Mouse (Mus musculus) embryo, embryonic 9.5 days (tissue): ENCODE measurements around the gene Ank2.

Source experiments
- DNase-seq: peaks from one replicate; pipeline ENCODE4 v3.0.0-alpha.2; 2017; ENCODE audit errors: extremely low spot score

Ank2 gene

DNA sequence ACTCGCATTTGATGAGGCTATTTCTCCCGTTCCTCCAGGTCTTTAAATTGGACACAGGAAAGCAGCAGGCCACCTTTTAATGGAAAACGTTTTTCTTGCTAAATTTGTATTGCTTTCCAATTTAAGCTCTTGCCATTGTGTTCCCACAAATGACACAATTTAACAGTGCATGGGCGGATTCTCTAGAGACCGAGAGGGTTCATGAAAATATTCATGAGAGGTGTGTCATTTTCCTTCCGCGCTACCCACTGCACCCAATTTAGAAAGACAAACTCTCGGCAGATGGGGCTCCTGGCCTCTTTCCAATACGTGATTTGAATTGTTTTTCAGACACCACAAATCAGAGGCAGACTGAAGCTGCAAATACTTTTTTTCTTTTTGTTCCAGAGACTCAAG is 205.7 kb downstream of the Ank2 start:
- no peak for DNase-seq

DNA sequence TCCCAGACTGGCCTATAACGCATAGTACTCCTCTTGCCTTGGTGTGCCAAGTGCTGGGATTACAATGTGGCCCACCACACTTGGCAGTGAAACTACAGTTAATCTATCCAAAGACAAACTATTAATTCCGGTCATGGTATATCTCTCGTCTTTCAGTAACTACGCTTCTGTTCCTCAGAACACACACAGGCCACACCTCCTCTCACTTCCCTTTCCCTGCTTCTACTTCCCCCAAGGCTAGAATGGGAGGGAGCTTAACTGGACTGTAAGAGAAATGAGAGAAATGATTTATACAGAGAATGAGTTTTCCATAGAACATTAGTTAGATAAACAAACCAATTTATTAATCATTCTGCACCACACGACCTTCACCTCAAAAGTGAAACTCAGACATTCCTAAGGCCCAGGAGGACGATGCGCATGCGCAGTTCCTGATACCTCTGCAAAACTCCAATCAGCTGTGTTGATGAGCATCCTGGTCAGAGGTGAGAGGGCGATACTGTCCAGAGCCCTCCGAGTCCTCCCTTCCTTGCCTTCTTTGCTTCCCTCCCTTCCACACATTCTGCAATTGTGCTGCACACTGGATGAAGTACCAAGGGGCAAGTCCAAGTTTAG is 206.2 kb downstream of the Ank2 start:
- no peak for DNase-seq

DNA sequence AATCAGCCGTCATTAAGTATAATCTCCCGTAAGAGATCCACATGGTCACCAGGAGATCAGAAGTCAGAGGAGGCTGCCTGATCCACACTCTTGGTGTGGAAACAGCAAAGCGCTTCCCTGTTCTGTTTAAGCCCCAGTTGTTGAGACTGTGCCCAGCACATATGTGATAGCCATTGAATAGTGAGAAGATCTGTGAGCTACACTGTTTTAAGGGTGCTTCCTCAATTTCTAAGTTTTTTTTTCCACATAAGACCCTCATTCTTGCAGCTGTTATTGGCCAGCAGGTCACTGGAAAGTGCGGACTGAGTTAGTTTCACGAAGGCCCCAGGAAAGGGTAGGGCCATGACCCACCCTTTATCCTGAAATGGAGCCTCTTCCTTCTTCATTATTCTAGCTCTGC is 216.9 kb downstream of the Ank2 start:
- no peak for DNase-seq

DNA sequence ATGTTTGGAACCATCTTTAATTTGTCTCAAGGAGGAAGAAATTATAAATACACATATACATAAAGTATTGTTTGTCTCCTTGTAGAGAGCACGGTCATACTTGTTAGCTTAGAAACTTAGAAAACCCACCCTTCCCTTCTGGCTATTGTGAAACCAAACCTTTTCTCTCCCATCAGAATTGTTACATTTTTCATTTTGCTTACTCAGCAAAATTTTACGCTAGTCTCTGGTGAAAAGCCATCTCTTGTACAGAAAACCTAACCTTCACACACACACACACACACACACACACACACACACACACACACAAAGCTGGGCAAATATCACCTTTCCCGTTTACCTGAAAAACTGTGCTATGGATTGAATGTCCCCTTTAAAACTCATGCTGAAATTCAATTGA is 217.8 kb downstream of the Ank2 start:
- DNase-seq = no peak

DNA sequence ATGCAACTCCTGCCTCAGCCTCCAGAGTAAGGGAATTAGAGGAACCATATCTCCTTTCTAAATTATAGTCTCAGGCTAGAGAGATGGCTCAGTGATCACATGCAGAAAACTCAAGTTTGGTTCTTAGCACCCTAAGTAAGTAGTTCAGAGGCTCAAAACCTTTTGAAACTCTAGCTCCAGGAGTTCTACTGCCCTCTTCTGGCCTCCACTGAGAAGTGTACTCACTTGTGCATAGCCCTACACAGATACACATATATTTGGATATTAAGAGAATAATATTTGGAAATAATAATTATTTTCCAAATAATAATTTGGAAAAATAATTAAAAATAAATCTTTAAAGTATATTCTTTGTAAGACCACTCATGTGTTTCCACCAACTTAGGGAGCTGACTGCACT is 218.8 kb downstream of the Ank2 start:
- DNase-seq = no peak

DNA sequence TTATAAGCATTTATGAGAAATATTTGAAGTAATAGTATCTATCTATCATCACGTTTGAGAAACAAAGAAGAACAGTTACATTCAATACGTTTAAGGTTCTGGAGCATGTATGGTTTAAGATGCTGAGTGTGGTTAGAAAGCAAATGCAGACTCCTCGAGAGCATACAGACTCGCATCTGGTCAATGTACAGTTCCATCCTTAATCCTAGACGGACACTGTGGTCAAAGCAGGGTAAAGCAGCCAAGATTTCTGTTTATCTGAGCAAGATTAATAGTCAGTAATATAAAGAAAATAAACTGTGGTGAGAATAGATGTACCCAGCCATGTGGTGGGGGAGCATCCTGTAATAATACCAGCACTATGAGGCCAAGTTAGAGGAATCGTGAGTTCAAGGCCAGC is 223.2 kb downstream of the Ank2 start:
- DNase-seq = no peak

DNA sequence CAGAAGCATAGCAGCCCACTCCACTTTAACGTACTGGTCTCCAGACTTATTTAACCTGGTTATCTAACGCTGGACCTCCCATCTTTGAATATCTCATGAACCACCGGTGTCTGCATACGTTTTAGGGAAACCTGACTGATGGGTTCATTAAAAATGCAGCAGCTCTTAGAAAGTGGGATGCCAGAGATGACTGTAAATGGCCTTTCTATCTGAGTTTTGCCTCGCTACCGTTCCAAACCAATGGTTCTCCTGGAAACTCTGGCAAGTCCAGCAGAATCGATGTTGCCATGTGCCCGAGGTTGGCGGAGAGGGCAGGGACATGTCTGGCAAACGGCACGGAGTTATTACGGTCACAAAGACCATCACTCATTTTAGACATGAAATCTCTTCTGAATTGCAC is 226.3 kb downstream of the Ank2 start:
- no peak for DNase-seq

DNA sequence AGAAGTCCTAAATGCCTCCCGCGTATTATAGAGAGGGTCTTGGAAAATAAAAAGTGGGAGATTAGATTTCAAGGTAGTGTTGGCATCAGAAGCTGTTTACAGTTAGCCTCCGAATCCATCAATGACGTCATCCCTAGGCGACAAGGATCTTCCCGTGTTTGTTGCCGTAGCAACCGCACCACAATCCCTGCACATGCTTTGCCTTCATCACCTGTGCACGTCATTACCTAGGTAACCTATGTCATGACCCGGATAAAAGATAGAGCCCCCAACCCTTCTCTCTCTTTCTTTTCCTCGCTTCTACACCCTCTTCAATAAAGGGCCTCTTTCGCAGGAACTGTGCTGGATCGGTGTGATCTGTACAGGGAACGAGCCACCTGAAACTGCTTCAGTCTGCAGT is 229.5 kb downstream of the Ank2 start:
- DNase-seq = no peak

DNA sequence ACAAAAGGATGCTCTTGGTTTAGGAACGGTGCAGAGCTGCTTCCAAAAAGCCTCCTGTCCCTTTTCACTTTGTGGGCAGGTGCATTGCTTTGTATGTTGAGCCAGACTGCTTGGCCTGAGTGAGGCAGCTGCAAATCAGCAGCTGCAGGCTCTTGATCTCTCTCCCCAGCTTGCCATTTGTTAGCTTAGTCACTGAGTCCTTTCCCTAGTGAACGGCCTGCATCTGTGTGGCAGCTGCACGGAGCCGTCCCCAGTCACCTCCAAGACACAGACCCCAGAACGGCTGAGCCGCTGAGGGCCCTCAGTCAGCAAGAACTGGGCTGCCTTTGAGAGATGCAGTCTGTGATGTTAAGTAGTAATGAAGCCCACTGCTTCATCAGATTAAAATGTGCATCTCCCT is 231.3 kb downstream of the Ank2 start:
- no peak for DNase-seq

DNA sequence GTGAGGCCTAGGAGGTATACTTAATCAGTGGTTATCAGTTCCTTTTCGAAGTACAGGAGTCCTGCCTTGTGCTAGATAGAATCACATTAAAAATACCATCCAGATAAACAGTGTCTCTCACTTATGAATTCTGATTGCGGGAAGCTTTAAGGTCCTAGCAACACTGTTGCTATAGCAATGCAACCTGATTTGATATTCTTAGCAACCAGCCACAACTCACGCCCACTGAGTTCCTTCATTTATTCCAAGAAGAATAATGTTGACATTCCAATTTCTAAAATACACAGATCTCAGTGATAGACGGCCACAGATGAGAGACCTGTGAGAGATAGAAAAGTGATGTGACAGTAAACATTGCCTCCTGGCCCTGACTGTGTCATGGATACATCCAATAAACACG is 233.4 kb downstream of the Ank2 start:
- DNase-seq = no peak

DNA sequence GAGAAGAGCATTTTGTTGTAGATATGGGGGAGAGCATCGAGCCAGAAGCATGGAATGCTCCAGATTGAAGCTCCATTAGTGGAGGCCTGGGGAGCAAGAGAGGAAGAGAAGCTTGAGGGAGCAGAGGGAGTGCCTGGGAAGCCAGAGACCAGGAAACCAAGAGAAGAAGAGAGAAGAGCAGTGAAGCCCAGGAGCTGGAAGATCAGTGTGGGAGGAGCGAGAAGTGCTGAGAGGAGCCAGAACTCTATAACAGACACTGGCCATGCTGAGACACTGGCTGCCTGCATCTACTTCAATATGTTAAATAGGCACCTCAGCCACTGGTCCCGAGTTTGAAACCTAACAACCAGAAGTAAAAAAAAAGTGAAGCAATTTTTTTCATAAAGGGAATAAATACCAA is 234.0 kb downstream of the Ank2 start:
- DNase-seq = no peak

DNA sequence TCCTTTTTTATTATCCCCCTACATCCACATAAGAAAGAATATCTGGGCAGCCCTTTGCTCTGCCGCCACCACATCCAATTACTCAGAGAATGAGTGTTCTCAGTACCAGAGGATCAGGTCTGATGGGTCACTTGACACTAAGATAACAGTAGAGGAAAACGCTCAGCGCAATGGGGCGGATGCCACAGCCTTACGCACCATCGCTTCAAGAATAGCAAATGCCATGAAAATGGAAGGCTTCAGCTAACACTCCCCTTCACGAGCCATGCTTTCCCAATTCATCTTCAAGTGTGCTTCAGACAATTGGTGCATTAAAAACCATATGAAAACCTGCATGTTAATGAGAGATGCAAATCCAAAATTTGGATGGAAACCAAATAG is 238.4 kb downstream of the Ank2 start:
- DNase-seq = no peak

DNA sequence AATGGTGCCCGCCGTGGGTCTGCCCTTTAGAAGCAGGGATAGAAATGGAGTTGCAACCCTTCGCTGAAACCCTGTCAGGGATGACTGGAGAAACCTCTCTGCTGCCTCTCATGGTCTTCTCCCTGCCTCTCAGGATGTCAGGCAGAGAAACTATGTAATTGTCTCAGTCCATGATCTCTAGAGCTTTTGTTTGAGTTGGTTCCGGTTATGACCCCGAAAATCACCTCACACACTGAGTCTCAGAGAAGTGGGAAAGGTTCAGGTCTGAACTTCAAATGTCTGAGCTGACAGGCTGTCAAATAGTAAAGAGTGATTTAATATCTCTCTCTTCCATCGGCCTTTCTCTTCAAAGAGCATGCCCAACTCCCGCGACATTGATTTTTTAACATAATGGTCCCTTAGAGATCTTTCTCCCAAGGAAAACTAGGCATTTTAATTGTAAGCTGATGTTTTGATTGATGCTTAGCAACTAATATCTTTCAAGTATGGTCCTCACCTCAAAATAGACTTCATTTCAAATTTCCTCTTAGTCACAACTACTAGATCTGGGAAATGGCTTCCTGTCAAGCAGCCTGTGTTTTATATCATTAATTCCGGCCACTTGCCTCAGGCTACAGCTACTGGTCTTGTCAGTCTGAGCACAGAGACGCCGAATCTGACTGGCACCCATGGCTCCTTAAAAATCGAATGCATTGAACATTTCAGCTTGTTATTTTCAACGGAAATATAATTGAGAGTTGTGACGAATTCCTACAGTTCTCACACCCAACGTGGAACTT is 239.0 kb downstream of the Ank2 start:
- no peak for DNase-seq

DNA sequence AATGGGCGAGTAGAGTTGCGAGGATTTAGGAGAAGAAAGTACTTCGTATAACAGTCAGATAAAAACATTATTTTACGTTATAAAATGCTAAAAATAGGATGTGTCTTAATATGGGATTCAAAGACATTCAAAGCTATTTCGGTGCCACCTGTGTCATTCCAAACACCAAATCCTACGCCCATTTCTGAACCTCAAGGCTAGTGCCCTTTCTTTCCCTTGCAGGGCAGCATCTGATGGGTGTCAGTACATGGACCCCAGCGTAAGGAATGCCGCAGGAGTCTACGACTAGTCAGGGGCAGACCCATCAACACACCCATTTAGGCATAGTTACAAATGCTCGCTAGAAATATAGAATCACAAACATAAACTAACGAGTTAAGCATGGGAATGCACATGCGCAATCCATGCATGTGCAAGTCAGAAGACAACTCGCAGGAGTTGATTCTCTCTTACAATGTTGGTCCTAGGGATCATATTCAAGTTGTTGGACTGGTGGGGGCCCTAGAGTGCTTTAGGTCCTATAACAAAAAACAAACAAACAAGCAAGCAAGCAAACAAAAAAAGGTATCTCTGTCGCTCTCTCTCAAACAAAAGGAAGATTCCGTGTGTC is 240.6 kb downstream of the Ank2 start:
- no peak for DNase-seq

DNA sequence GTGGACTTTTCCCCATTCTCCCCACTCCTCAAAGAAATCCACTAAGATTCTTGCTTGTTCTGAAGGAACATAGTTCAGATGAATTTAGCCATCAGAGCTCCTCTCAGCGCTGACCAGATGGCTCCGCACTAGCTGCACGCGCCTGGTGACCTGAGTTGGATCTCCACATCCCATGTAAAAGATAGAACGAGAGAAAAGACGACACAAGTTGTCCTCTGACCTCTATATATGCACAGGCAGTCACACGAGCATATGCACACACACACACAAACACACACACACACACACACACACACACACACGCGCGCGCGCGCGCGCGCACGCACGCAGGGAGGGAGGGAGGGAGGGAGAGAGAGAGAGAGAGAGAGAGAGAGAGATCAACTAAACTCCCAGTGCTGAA is 241.2 kb downstream of the Ank2 start:
- DNase-seq = no peak

DNA sequence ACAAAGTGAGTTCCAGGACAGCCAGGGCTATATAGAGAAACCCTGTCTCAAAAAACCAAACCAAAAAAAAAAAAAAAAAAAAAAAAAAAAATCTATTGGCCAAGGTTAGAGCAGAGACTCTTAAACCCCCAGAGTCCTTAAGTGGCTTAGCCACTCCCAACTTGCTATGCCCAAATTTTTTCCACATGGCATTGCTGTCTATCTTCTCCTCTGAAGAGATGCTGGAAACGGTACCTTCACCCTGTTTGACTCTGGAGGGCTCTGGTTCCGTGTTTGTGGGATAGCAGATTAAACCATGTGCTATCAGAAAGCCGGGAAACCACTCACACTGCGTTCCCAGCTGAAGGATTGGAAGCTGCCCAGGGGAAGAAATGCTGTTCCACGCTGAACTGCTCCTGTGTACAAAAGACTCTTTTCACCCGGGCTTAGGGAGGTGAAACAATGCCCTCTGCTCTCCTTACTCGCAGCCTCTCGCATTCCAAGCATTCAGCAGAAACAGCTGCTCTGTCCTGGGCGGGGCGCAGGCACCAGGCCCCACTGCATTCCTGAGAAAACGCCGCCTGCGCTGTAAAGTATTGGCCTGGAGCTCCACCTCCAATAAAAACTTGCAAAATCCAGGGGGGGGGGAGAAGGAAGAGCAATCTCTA is 241.7 kb downstream of the Ank2 start:
- DNase-seq = peak; percentile 90

DNA sequence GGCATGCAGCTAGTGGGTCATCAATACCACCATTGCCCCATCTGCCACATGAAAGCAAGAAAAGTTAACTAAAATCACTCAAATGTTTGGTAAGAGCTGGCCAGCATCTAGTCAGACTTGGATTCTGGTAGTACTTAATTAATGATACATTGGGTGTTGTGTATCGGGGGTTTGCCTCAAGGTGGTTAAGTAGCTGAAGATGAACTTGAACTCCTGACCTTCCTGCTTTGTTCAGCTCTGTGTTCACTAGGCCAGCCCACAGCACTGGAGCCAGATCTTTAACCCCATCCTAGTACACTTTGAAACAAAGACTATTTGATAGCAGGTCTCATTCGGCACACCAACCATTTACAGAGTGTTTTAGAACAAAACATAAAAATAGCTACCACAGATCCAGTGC is 242.5 kb downstream of the Ank2 start:
- DNase-seq = no peak

DNA sequence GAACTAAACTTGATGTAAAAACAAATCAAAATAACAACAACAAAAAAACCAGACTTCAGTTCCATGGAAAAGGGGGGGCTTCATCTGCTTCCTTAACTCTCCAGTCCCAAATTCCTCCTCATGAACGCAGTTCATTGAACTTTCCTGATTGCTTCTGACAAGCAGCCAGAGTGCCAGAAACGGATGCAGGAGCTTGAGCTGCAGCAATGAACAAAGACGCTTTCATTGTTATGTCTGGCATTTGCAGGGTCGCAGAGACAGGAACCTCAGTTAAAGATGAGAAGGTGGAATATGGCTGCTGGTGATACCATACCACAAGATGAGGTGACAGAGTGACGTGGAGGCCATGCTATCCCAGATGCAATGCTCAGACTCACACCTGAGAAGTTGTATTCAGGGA is 248.2 kb downstream of the Ank2 start:
- DNase-seq = no peak

DNA sequence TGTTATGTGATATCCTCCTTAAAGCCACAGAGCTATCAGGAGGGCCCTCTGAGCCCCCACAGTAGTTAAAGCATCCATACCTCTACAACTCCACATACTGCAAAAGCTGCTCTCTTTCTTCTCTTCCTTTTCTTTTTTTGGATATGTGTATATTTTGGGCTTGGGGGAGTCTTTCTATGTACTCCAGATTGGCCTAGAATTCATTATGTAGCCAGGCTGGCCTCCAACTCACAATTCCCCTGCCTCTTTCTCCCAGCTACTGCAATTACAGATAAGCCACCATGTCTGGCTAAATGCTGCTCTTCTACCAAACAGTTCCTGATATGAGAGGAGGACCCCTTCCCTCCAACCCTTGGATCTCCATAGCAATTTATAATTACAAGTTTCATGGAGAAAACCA is 250.5 kb downstream of the Ank2 start:
- no peak for DNase-seq

DNA sequence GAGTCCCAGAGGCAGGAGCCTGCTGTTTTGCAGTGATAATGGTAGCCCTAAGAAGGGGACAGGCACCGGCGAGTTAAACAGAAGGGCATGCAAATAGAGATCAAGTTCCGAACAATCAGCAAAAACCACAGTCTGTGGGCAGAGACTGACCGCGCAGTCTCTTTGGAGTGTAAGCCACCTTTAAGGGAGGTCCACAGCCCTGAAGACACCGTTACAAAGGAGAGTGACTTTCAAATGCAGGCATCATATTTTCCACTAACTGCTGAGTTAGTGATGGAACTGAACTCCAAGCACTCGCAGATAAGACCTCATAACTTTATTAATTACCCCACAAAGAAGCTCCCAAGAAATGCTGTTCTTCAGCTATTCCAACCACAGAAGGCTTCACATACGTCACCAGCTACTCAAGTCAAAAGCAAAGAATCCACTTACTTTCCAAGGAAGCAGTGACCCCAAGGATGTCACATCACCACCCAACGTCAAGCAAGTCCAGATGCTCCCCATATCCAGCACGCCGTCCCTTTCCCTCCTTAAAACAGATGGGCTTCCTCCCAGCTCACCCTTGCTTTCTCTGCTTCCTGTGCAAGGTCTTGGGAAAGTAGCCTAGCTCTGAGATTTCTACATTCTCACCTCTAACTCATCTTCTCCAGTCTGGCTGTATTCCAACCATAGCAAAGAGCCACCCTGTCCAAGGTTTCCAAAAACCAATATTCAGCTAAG is 252.0 kb downstream of the Ank2 start:
- no peak for DNase-seq

DNA sequence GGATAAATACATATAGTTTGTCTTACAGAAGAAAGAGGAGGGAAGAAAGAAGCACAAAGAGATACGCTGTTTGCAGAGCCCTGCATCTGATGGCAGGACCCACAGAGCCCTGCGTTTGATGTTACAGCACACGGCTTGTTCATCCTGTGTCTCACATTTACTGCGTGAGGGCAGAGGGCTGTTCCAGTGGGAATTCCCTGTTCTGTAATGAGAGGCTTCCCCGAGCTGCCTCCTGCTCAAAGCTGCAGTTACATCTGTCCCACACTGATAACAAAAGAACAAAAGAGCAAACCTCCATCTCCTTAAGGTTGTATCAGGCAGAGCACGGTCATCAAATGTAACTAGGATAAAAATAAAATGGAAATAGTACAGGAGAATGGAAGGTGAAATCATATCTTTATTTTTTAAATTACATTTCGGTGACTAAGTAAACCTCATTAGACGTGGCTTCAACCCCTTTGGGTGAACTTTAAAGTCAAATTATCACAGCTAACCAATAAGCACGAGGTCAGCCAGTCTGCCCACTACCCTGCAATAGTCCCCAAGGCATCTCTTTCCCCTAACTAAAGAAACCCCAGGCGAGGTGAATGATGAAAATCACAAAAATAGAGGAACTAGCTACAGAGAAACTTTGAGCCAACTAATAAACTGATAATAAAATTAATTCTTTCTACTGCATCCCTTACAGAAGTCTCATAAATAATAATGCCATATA is 255.1 kb downstream of the Ank2 start:
- no peak for DNase-seq
